Mouse (Mus musculus): ENCODE measurements around the gene Tenm3.

DNA sequence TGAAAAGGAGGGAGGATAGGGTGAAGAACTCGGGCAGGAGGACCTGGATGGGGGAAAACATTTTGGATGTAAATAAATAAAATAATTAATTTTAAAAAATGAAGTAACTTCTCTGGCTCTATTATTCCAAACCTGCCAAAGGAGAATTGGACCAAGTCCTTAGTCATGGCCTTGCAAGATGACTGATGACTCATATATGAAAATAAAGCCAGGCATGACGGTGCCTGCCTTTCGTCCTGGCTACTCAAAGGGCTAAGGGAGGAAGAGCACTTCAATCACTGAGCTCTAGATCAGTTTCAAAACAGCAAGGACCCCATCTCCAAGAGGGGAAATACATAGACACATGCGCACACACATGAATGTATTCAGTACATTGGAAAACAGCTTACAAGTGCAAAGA is 234.1 kb downstream of the Tenm3 start:
- no peak for TF ChIP-seq CTCF (IDR thresholded peaks at IDR 0.05; ENCODE audit: low read depth, low read length)
- no peak for TF ChIP-seq TAL1 (conservative IDR thresholded peaks at IDR 0.05; ENCODE audit: low read depth, low read length)

Data from G1E (cell line).